Mouse (Mus musculus) adrenal gland, postnatal 4 days (tissue): ENCODE measurements around the gene Anxa4. TPM values are rescaled to one million over a fixed set of nuclear protein-coding genes. Genes with fewer than 3 reads are reported as not detected.

Source experiments
- DNase-seq, 2 experiments: peaks; one replicate each; pipeline ENCODE4 v3.0.0; 2021 to 2022; ENCODE audit warnings: low spot score in 2 of 2, mixed read lengths in 2 of 2
- total RNA-seq, 2 experiments: library from RNA; stranded (reverse); gene quantifications; 2 replicates each; pipeline ENCODE4 v1.2.3; 2021

The Anxa4 gene
- total RNA-seq, 2 experiments from 2014 or later, result 48.3 to 62.2 TPM

DNA sequence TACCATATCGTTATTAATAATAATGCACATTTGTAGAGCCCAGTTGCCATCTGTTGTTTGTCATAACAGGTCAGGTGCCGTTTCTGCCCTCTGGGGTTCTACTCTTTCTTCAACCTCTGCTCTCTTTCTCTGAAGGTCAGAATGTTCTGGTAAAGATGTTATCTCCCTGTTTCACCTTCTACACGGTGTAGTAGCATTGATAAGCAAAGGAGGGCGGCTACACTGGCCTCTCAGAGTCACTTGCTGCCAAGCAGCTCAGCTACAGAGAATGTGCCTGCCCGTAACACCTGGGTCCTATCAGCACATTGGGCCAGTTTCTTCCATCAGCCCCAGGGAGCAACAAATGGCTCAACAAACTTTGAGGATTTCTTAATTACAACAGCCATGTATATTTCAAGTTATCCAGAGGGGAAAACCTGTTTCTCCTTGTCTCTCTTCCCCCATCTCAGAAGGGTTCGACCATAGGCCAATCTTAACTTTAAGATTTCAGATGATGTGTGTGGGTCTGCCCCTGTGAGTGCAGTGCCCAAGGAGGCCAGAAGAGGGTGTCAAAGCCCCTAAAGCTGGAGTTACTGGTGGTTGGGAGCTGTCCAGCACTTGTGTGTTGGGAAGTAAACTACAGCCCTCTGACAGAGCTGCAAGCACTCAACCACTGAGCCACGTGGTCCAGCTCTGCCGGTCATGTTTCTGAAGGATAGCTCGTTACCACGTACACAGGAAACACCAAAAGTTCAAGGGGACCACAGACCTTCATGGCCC lies 39.1 kb downstream of the Anxa4 start:
- no peak for DNase-seq

DNA sequence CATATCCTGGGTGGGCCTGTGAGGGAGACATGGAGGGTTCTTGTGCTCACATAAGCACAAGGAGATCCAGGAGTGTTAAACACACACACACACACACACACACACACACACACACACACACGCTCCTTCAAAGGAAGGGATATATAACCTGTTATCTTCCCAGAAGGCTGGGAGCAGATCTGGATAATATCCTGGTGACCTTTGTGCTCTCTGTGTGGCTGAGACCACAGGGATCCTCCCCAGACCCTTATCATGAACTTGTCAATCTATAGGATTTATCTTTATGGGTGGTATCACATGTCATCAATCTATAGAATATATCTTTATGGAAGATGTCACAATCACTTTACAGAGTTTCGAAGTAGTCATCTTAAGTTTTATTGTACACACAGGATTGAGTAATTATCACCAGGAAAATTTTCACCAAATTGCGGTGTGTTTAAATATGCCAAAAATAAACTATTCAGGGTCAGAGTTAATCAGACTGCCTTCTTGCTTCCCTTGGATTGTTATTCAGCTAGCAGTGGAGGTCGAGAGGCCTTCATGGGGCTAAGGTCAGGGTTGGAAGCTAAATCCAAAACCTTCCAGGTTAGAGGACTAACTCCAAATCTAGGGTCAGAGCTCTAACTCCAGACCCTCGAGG lies 40.4 kb downstream of the Anxa4 start:
- DNase-seq, result no peak

GRCm38 (mm10) chr6:86750961-86751360 lies 42.4 kb downstream of the Anxa4 start:
- no peak for DNase-seq

GRCm38 (mm10) chr6:86749817-86750216 lies 43.6 kb downstream of the Anxa4 start:
- DNase-seq, result no peak

DNA sequence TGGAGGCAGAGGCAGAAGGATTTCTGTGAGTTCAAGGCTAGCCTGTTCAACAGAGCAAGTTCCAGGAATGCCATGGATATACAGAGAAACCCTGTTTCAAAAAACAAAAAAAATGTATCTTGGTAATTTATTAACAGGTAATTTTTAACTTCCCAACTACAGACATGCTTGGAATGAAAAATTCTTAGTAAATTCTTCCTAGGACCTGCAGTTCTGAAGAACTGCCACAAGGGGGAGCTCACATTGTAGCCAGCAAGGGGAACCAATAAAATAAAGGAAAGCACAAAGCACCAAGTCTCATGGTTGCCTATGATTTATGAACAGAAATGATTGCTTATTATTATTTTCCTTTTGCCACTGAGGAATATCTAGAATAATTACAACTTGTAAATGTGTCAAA lies 46.2 kb downstream of the Anxa4 start:
- DNase-seq, result no peak

GRCm38 (mm10) chr6:86740652-86741051 lies 52.7 kb downstream of the Anxa4 start:
- DNase-seq, result no peak

GRCm38 (mm10) chr6:86736830-86737229 lies 56.6 kb downstream of the Anxa4 start:
- no peak for DNase-seq

GRCm38 (mm10) chr6:86736313-86736712 lies 57.1 kb downstream of the Anxa4 start:
- no peak for DNase-seq

DNA sequence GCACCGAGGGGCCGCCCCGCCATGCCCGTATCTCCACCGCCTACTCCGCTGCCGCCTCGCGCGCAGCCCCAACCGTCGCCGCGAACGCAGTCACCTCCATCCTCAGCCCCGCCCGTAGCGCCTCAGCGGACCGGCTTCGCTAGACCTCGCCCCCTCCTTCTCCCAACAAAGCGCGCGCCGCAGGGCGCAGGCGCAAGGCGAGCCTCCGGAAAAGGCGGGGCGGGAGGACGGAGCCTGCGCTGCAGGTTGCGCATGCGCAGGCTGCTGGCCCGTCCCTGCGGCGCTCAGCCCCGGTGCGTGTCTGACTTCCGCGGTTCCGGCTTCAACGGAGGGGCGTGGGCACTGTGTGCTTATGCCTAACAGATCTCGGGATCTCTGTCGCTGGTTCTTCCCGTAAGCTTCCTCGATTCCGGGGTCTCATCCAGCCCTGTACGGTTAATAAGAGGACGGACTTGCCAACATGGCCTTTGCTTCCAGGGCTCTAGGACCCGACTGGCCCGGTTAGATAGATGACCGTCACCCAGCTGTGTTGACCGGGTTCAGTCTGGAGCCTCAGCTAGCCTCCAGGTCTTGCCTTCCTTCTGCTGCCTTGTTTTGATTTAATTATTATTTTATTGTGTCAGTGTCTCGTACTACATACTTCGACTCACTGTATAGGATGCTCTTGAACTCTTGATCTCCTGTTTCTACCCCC lies 60.1 kb downstream of the Anxa4 start, which contains the start of gene Gmcl1:
Gene Gmcl1, minus strand, starts transcription at position 201 of the 694 bp plus-strand sequence.
- peak; percentile 87 to 89 for DNase-seq

DNA sequence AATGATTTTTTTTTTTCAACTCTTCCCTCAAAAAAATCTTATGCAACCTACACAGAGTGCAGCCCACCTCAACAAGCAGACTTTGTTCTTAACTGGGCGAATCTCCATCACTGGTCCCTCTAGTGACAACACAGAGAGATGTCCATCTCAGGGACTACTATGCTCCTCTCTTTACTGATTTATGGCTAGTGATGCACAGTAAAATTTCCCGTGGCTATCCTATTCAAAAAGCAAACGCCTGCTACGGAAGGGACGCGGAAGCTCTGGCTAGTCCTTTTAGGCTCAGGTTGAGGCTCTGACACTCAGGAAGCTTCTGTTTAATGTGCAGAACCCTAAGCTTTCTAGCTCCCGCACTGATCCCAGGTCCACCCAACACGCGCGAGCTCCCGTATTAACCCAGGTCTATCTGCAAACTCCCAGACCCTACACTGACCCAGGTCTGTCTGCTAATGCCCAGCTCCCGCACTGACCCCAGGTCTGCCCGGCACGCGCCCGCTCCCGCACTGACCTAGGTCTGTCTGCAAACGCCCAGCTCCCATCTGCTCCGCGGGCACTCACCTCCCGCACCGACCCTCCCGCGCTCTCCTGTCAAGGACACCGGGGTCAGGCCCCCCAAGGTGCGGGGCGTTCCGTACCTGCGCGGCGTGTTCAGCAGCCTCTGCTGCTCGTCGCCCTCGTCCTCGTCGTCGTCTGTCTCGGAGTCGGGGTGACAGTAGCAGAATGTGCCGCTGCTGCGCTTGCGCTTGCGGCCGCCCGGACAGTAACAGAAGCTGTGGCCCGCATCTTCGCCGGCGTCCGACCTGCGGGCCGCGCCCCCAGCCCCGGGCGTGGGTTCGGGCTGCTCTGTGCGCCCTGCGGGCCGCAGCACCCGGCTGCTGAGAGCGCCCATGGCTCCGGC lies 60.9 kb downstream of the Anxa4 start:
- DNase-seq, result peak in 1 of 2 experiments; percentile 29

DNA sequence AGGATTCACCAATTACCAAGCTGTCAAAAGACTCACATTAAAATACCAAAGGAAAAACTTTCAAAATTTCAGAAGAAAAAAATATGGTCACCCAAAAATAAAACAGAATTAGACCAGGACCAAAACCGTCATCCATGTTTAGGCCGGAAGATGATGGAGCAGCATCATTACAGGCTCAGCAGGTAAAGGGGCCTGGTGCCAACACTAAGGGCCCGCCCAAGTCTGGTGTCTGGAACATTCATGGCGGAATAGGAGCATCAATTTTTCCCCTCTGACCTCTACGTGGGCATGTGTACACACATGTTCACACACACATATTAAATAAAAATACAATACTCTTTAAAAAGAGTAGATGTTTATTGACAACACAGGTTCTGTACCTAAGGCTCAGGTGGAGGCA lies 64.7 kb downstream of the Anxa4 start:
- DNase-seq, result no peak

DNA sequence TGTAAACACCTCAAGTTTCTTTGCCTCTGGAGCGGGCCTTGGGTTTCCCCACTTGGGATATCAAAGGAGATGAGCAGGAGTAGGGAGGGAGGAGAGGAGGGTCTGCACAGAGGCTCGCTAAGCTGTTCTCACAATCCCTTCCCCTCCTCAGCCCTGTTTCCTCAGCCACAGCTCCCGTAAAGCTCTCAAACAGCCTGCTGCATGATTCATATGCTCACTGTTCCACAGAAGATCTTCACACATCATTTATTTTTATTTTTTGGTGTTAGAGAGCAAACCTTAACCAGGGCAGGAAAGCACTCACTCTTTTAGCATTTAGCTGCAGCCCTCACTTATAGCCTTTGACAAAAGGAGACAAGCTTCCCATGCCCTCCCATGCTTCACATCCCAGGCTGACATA lies 71.4 kb downstream of the Anxa4 start:
- DNase-seq, result no peak

DNA sequence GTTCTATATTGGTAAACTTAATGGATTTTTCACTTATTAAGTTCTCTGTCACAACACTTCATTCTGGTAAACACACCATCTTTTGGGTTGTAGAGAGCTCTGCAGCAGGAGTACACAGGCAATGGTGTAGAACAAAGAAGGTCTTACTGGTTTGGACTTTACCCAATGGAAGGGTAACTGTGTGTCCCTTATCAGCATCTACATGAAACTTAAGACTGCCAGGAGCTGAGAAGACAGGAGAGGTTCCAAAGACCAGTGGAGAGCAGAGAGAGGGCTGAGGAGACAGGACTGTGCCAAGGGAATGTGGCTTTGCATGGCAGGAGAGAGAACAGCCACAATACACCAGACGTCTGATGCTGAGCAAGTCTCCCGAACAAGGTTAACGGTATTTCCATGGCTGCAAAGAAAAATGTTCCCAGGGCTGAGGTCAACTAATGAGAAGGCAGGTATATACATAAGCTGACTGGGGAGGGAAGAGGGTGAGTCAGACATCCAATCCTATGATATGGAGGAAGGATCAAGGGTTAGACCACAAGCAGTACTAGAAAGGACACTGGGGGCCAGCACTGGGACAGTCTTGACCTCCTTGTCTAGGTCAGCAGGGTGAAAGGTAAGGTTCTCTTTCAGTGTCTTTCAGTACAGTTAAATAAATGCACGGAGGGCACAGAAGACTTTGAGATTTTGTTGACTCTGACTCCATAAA lies 85.2 kb downstream of the Anxa4 start:
- DNase-seq, result no peak

DNA sequence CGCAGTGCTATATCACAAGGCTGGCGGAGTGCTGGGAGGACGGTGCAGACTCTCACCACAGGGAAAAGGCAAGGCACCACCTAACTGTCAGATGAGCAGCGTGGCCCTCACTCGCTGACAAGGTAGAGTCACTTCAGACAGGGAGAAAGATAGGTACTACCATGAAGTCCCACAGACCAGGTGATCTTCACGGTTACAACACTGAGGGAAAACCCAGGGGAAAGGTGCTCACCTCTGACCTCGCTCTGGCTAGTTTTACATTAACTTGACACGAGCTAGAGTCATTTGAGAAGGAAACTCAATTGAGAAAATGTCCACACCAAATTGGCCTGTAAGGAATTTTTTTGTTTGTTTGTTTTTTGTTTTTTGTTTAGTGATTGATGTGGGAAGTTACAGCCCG lies 90.8 kb downstream of the Anxa4 start:
- no peak for DNase-seq

- DNase-seq, result no peak
Measured at GRCm38 (mm10) chr6:86697903-86698302, 95.5 kb downstream of the Anxa4 start.

DNA sequence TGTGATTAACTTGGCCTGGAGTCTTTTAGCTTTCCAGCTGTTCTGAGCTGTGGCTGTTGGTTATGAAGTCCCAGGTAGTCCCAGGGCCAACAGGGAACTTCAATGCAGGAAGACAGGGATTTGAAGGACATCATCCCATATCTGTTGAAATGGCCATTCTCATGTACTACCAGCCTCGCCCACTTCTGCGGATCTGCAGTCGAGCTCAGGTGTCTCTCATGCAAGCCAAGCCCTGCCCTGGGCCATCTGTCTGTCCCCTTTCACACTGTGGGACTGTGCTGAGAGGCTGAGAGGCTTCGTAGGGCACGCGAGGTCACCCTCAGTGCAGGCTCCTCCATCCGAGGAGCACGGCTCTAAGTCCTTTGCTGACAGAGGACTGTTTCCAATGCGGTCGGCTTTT lies 97.2 kb downstream of the Anxa4 start:
- no peak for DNase-seq

DNA sequence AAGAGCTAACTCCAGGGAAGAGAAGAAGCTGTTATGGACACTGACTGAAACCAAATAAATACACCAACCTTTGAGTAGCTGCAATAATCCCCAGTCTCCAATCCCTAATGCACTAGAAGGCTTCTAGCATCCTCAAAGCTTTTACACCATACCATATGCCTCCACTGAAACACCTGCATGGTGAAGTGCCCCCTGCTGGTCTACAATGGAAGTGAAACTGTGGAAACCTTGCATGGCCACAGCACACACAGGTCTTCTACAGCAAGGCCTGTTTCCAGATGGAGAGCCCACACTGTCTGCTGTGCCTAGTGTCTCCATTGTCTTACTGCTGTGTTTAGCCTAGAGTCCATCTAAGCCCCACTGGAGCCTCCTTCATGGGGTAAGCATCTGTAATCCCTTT lies 98.9 kb downstream of the Anxa4 start:
- peak in 1 of 2 experiments; percentile 23 for DNase-seq

DNA sequence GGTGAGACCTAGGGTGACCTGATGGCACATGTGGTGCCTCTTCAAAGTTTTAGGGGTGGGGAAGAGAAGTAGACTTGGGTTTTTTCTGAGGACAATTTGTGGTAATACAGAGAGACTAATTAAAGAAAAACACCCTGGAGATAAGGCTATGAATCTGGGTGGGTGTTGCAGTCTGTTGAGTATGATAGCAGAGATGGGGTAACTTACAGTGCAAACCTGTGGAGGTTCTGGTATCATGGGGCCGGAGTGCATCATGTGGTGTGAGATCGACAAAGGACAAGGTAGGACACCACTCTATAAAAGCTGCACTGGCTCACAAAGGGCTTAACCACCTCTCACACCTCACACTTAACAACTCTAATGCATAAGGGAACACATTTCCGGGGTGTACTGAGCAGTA lies 103.7 kb downstream of the Anxa4 start:
- no peak for DNase-seq

DNA sequence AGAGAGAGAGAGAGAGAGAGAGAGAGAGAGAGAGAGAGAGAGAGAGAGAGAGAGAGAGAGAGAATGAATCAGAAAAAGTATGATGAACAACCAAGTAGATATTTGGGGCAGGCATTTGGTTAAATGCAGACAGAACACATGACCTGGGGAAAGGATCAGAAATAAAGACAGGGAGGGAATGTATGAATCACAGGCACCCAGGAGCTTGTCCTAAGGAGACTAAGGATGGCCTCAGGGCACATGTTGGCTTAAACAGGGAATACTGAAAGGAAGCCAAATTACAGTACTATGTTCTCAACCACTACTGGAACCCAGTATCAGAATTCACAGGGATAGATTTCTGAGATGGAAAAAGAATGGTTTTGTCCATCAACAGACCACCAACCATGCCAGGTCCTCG lies 106.4 kb downstream of the Anxa4 start:
- DNase-seq, result no peak
